Mouse (Mus musculus) hindbrain, embryonic 12.5 days (tissue): Measurements from ENCODE around the gene Mvd. TPM values are rescaled to one million over a fixed set of nuclear protein-coding genes. Genes with fewer than 3 reads are reported as not detected.

Source experiments
- ATAC-seq: fragments of 200-750 bp; cut with Nextera tagmentation; 2 replicates; pipeline ENCODE4 v1.8.0; 2017; ENCODE audit warnings: moderate TSS enrichment; ENCODE audit not compliant: low FRiP score
- H3K27ac ChIP-seq: fragments of 300-500 bp; sonication (generic); 2 replicates; pipeline ENCODE4 v1.5.1; 2016; ENCODE audit warnings: mild to moderate bottlenecking
- H3K27me3 ChIP-seq: fragments of 300-500 bp; sonication (generic); 2 replicates; pipeline ENCODE4 v1.6.1; 2016; ENCODE audit warnings: mild to moderate bottlenecking
- H3K36me3 ChIP-seq: fragments of 300-500 bp; sonication (generic); 2 replicates; pipeline ENCODE4 v1.6.1; 2016; ENCODE audit warnings: mild to moderate bottlenecking
- H3K4me1 ChIP-seq: fragments of 300-500 bp; sonication (generic); 2 replicates; pipeline ENCODE4 v1.6.1; 2016
- H3K4me2 ChIP-seq: fragments of 300-500 bp; sonication (generic); replicated peaks from 2 replicates; pipeline ENCODE4 v1.6.1; 2016; ENCODE audit warnings: mild to moderate bottlenecking
- H3K4me3 ChIP-seq: fragments of 300-500 bp; sonication (generic); 2 replicates; pipeline ENCODE4 v1.5.1; 2016; ENCODE audit warnings: mild to moderate bottlenecking
- H3K9ac ChIP-seq: fragments of 300-500 bp; sonication (generic); 2 replicates; pipeline ENCODE4 v1.6.1; 2016; ENCODE audit warnings: mild to moderate bottlenecking, moderate library complexity
- H3K9me3 ChIP-seq: fragments of 300-500 bp; sonication (generic); replicated peaks from 2 replicates; pipeline ENCODE4 v1.6.1; 2016; ENCODE audit warnings: mild to moderate bottlenecking
- WGBS: fragments of 180-500 bp; shearing (Covaris S2); methylation state at CpG from one replicate; pipeline ENCODE4 v1.1.7; 2016; 5-methylcytosine and 5-hydroxymethylcytosine counted together
- microRNA-seq: library from miRNA; unstranded; fragments of <30 nt; microRNA quantifications from one replicate; pipeline ENCODE4, GENCODE M21; 2017
- polyA plus RNA-seq: library from polyadenylated mRNA; unstranded; fragments of >200 nt; fragmentation: Nextera tagmentation; extraction: Ambion mirVana; gene quantifications from 2 replicates; pipeline ENCODE4 v1.2.1, GENCODE M21; 2016

Gene Mvd
- polyA plus RNA-seq, 1 experiment from 2014 or later: 48.4 TPM

DNA sequence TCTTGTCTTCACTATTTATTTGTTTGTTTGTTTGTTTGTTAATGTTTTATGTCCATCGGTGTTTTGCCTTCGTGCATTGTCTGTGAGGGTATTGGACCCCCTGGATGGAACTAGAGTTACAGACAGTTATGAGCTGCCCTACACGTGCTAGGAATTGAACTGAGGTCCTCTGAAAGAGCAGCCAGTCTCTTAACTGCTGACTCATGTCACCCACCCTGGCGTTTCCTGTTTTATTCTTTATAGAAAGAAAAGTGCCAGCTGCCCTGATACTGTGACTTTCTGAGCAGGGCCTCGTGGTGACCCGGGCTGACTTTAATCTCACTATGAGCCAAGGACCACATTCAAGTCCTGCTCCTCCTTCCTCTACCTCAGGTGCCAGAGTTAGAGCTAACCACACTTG lies 27.7 kb downstream of the Mvd start:
- no peak overlapping the region for H3K4me3 ChIP-seq
- H3K36me3 ChIP-seq: peaks cover 88% of the 10 kb centered on the region
- 94% methylated on average over 6 of the region's 6 CpGs for WGBS

DNA sequence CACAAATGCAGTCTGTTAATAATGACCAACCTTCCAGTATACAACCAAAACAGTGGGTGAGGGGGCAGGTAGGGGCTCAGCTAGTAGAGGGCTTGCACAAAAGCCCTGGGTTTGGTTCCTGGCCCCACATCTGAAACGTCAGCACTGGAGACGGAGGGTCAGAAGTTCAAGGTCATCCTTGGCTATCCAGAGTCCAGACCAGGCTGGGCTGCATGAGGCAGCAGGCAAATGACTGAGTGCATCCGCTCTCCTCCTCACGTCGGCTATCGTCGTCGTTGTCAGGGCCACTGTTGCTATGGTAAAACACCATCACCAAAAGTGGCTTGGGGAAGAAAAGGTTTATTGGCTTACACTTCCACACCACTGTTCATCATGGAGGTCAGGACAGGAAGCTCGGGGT lies 28.9 kb downstream of the Mvd start:
- Histone ChIP-seq H3K27ac (no peak overlapping the region), H3K4me2 (no peak overlapping the region), H3K4me1 (no peaks in the 10 kb centered on the region), H3K36me3 (peaks cover 97% of the 10 kb centered on the region), H3K9me3 (no peaks in the 10 kb centered on the region), H3K27me3 (no peaks in the 10 kb centered on the region), H3K9ac (no peak overlapping the region), H3K4me3 (no peak overlapping the region)
- no peak for ATAC-seq
- WGBS: 91% methylated on average over 9 of the region's 9 CpGs

More for the DNA sequence above, 27.7 kb downstream of the Mvd start:
- Histone ChIP-seq H3K27ac (no peak overlapping the region), H3K4me2 (no peak overlapping the region), H3K27me3 (no peaks in the 10 kb centered on the region), H3K4me1 (no peaks in the 10 kb centered on the region), H3K9ac (no peak overlapping the region), H3K9me3 (no peaks in the 10 kb centered on the region)
- no peak for ATAC-seq

DNA sequence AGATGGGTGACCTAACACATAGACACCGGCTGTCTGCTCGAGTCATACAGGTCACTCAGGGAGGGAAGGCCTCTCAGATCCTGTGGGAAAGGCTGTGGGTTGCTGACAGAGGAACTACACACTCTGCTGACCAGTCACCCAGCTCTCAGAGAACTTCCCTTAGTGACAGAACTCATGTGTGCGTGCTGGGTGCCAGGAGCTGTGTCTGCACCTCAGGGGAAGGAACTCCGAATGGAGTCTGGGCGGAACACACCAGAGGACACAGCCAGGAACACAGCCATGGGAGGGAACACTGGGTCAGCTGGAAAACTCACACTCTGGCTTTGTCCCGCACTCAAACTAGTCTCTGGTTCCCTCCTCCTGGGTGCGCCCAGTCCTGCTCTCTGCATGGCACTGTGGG lies 35.5 kb downstream of the Mvd start:
- 93% methylated on average over 7 of the region's 7 CpGs for WGBS
- Histone ChIP-seq H3K27me3 (no peaks in the 10 kb centered on the region), H3K4me2 (no peak overlapping the region)

DNA sequence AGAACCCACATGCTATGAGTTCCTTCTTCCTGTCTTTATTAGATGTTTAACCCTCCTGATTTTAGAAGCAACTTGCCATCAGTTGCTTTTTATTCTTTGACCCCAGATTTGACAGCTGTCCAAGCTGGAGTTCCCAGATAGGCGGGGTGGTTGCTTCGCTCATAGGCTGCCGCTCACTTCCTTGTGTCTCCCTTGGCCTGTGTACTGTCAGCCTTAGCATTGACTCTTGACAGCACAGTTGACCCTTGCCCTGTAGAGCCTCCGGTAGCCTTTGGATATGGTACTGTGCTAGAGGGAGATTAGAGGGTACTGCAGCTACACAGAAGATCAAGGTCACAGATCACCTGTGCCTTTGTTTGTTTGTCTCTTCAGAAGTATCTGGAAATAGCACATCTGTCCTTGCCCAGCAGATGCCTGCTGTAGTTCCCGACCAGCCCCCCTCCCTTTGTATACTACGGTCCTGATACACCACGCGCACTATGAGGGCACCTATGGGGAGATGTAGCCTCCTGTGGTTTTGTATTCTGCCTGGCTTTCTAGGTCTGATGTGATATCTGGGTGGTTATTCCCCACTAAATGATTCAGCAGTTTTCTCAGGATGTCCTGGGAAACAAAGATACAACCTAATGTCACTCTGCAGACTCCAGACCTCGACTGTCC lies 37.9 kb downstream of the Mvd start:
- Histone ChIP-seq H3K4me3 (no peak overlapping the region), H3K36me3 (peaks cover 97% of the 10 kb centered on the region), H3K27me3 (no peaks in the 10 kb centered on the region), H3K4me2 (no peak overlapping the region), H3K27ac (no peak overlapping the region), H3K4me1 (no peaks in the 10 kb centered on the region), H3K9ac (no peak overlapping the region), H3K9me3 (no peaks in the 10 kb centered on the region)
- no peak for ATAC-seq
- 86% methylated on average over 9 of the region's 9 CpGs for WGBS

More for the DNA sequence above, 35.5 kb downstream of the Mvd start:
- Histone ChIP-seq H3K9me3 (no peaks in the 10 kb centered on the region), H3K9ac (no peak overlapping the region), H3K27ac (no peak overlapping the region), H3K4me3 (no peak overlapping the region), H3K36me3 (peaks cover 97% of the 10 kb centered on the region), H3K4me1 (no peaks in the 10 kb centered on the region)
- no peak for ATAC-seq

DNA sequence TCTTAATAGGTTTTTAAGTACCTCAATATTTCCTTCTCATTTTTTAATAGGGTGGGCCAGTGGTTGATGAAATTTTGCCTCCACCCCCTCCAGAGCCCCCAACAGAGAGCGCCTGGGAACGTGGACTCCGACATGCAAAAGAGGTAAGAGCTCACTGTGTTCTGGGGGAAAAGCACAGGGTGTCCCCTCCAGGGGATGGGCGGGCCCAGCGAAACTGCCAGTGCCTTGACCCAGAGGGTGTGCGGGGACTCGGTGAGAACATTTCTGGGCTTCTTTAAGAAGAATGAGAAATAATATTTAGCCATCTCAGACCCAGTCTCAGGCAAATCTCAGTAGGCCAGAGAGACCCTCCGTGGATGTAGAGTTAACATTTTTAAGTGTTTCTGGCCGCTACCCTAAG lies 45.0 kb downstream of the Mvd start:
- H3K9me3 ChIP-seq: no peaks in the 10 kb centered on the region
- WGBS: 94% methylated on average over 9 of the region's 9 CpGs
- H3K4me1 ChIP-seq: no peaks in the 10 kb centered on the region
- no peak overlapping the region for H3K27ac ChIP-seq
- no peak overlapping the region for H3K9ac ChIP-seq
- no peak overlapping the region for H3K4me2 ChIP-seq
- H3K4me3 ChIP-seq: no peak overlapping the region
- peaks cover 83% of the 10 kb centered on the region for H3K36me3 ChIP-seq
- no peak for ATAC-seq
- no peaks in the 10 kb centered on the region for H3K27me3 ChIP-seq

DNA sequence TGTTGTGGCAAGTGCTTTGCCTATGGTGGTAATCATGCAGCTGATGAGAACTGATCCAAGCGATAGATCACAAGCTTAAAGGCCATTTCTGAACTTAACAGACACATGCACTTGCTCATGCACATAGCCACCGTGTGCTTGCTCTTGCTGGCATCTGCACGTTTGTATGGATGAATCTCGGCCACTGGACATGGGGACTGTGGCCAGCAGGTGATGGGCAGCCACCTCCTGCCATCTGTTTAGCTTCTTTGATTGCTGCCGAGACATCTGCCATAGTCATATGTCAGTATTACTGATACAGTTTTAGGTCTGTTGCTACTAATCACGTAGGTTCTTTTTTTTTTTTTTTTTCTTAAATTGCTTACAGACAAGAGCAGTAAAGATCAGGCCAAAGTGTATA lies 47.9 kb downstream of the Mvd start:
- no peaks in the 10 kb centered on the region for H3K9me3 ChIP-seq
- no peaks in the 10 kb centered on the region for H3K4me1 ChIP-seq
- peaks cover 73% of the 10 kb centered on the region for H3K36me3 ChIP-seq
- H3K27me3 ChIP-seq: no peaks in the 10 kb centered on the region
- no peak overlapping the region for H3K4me3 ChIP-seq
- WGBS: 85% methylated on average over 6 of the region's 6 CpGs
- no peak overlapping the region for H3K9ac ChIP-seq
- no peak overlapping the region for H3K4me2 ChIP-seq
- no peak overlapping the region for H3K27ac ChIP-seq
- no peak for ATAC-seq

- Histone ChIP-seq H3K36me3 (peaks cover 71% of the 10 kb centered on the region), H3K27ac (no peak overlapping the region)
- ATAC-seq: no peak
Measured at GRCm38 (mm10) chr8:122393717-122394116, 49.5 kb downstream of the Mvd start.

GRCm38 (mm10) chr8:122390758-122391157 lies 52.5 kb downstream of the Mvd start:
- WGBS: 87% methylated on average over 3 of the region's 3 CpGs
- Histone ChIP-seq H3K4me3 (no peak overlapping the region), H3K36me3 (peaks cover 83% of the 10 kb centered on the region), H3K27ac (no peak overlapping the region), H3K9me3 (no peaks in the 10 kb centered on the region), H3K27me3 (no peaks in the 10 kb centered on the region), H3K4me2 (no peak overlapping the region), H3K9ac (no peak overlapping the region), H3K4me1 (no peaks in the 10 kb centered on the region)
- ATAC-seq: no peak

More at GRCm38 (mm10) chr8:122393717-122394116, 49.5 kb downstream of the Mvd start:
- Histone ChIP-seq H3K27me3 (no peaks in the 10 kb centered on the region), H3K4me2 (no peak overlapping the region), H3K4me1 (no peaks in the 10 kb centered on the region), H3K9me3 (no peaks in the 10 kb centered on the region), H3K9ac (no peak overlapping the region), H3K4me3 (no peak overlapping the region)

- Histone ChIP-seq H3K9me3 (no peaks in the 10 kb centered on the region), H3K27me3 (no peaks in the 10 kb centered on the region), H3K36me3 (peaks cover 87% of the 10 kb centered on the region), H3K4me1 (no peaks in the 10 kb centered on the region), H3K4me2 (no peak overlapping the region), H3K27ac (no peak overlapping the region), H3K4me3 (no peak overlapping the region), H3K9ac (no peak overlapping the region)
- no peak for ATAC-seq
- 91% methylated on average over 3 of the region's 3 CpGs for WGBS
Measured at GRCm38 (mm10) chr8:122389357-122389756, 53.9 kb downstream of the Mvd start.

Small RNAs within 50 kb of the gene (microRNA-seq; reads per million reads assigned to microRNA genes)
- not detected for gene Gm24366

Other genes starting within 250 kb of the Mvd start
- 2.5 and 3.3 TPM in 2 replicates for gene Zfpm1, start 161.3 kb downstream of the Mvd start, polyA plus RNA-seq
- not detected in 2 replicates for gene Trhr2, start 82.7 kb downstream of the Mvd start, polyA plus RNA-seq
- 64.0 and 64.4 TPM in 2 replicates for gene Zc3h18, start 66.8 kb downstream of the Mvd start, polyA plus RNA-seq
- gene Il17c, start 21.4 kb downstream of the Mvd start, polyA plus RNA-seq: not detected in 2 replicates
- 60.4 and 62.1 TPM in 2 replicates for gene Cyba, start 10.5 kb downstream of the Mvd start, polyA plus RNA-seq
- not detected in 2 replicates for gene Snai3, start 17.3 kb upstream of the Mvd start, polyA plus RNA-seq
- gene Rnf166, start 32.6 kb upstream of the Mvd start, polyA plus RNA-seq: 35.3 and 39.2 TPM in 2 replicates
- gene Ctu2, start 32.7 kb upstream of the Mvd start, polyA plus RNA-seq: 66.7 and 68.1 TPM in 2 replicates
- 8.9 TPM in 2 replicates for gene Piezo1, start 107.9 kb upstream of the Mvd start, polyA plus RNA-seq
- gene Cdt1, start 124.6 kb upstream of the Mvd start, polyA plus RNA-seq: 22.7 and 23.9 TPM in 2 replicates
- 160 and 185 TPM in 2 replicates for gene Aprt, start 133.5 kb upstream of the Mvd start, polyA plus RNA-seq
- gene Galns, start 168.0 kb upstream of the Mvd start, polyA plus RNA-seq: 6.3 and 6.9 TPM in 2 replicates
- 48.2 and 52.6 TPM in 2 replicates for gene Trappc2l, start 168.2 kb upstream of the Mvd start, polyA plus RNA-seq
- gene Pabpn1l, start 179.3 kb upstream of the Mvd start, polyA plus RNA-seq: not detected in 2 replicates